Mouse (Mus musculus): Measurements from ENCODE around the gene Tmigd1. TPM values are rescaled to one million over a fixed set of nuclear protein-coding genes. Genes with fewer than 3 reads are reported as not detected.
"Not testable (repeated sequence)": the region's sequence is repeated elsewhere in the genome, so short reads cannot be mapped to it uniquely, and the experiment has no call there.

The Tmigd1 gene
- polyA plus RNA-seq, 1 experiment from 2014 or later, result not detected

DNA sequence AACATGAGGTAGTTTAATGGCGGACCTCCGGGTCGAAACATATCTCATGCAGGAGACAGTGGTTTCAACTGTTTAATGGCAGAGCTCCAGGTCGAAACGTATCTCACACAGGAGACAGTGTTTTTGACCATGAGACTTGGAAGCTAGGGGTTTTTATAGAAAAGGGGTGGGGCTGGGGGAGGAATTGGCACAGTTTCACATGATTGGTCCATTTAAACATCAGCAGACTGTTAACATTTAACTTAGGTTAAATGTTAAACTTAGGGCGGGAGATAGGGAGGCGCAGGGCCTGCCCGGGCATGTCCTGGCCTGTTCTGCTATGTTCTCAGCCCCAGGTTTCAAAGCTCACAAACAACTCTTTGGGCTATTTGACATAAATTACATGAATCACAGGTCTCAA, 26.6 kb downstream of the Tmigd1 start:
- not testable (repeated sequence) for H3K36me3 ChIP-seq (ENCODE audit: control insufficient read depth, insufficient read depth, low read length); ATAC-seq (ENCODE audit: insufficient number of reproducible peaks, insufficient read depth, low FRiP score, low read depth); H3K4me3 ChIP-seq (ENCODE audit: low read depth, low read length); H3K27ac ChIP-seq (ENCODE audit: low read length); H3K9me3 ChIP-seq (ENCODE audit: control insufficient read depth, low read depth, low read length); H3K4me2 ChIP-seq (replicated peaks; ENCODE audit: low read depth, low read length); H3K4me1 ChIP-seq (ENCODE audit: control insufficient read depth, insufficient read depth, low read length); H3K27me3 ChIP-seq (ENCODE audit: control insufficient read depth, insufficient read depth, low read length); H3K9ac ChIP-seq (replicated peaks; ENCODE audit: low read depth, low read length)
- 80% methylated on average over 8 of the region's 8 CpGs for WGBS

GRCm38 (mm10) chr11:76933209-76933608, 31.2 kb downstream of the Tmigd1 start:
- no peaks in the 10 kb centered on the region for H3K4me1 ChIP-seq (ENCODE audit: control insufficient read depth, insufficient read depth, low read length)
- no peaks in the 10 kb centered on the region for H3K27me3 ChIP-seq (ENCODE audit: control insufficient read depth, insufficient read depth, low read length)
- no peak overlapping the region for H3K4me2 ChIP-seq (replicated peaks; ENCODE audit: low read depth, low read length)
- 60% methylated on average over 3 of the region's 3 CpGs for WGBS
- H3K4me3 ChIP-seq (ENCODE audit: low read depth, low read length), result no peak overlapping the region
- H3K36me3 ChIP-seq (ENCODE audit: control insufficient read depth, insufficient read depth, low read length), result no peaks in the 10 kb centered on the region
- no peak overlapping the region for H3K9ac ChIP-seq (replicated peaks; ENCODE audit: low read depth, low read length)
- no peak overlapping the region for H3K27ac ChIP-seq (ENCODE audit: low read length)
- no peak for ATAC-seq (ENCODE audit: insufficient number of reproducible peaks, insufficient read depth, low FRiP score, low read depth)
- no peaks in the 10 kb centered on the region for H3K9me3 ChIP-seq (ENCODE audit: control insufficient read depth, low read depth, low read length)

DNA sequence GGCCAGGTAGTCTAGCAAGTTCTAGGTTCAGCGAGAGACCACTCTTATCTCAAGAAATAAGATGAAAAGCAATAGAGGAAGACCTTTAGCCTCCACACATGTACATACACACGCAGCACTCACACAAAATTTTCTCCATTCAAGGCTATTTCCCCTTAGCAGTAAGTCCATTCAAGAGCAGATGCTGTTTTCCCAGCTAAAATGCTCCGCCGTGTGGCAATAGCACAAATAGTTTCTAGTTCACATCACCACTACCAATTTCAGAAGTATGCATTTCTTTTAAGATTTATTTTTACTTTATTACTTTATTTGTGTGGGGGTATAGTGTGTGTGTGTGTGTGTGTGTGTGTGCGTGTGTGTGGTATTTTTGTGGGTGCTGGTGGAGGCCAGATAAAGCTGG, 34.6 kb downstream of the Tmigd1 start:
- whole genome bisulfite sequencing, result 78% methylated on average over 5 of the region's 5 CpGs
- no peaks in the 10 kb centered on the region for H3K9me3 ChIP-seq (ENCODE audit: control insufficient read depth, low read depth, low read length)
- H3K4me2 ChIP-seq (replicated peaks; ENCODE audit: low read depth, low read length), result no peak overlapping the region
- no peak for ATAC-seq (ENCODE audit: insufficient number of reproducible peaks, insufficient read depth, low FRiP score, low read depth)
- H3K27me3 ChIP-seq (ENCODE audit: control insufficient read depth, insufficient read depth, low read length), result no peaks in the 10 kb centered on the region
- no peak overlapping the region for H3K9ac ChIP-seq (replicated peaks; ENCODE audit: low read depth, low read length)
- no peak overlapping the region for H3K4me3 ChIP-seq (ENCODE audit: low read depth, low read length)
- H3K27ac ChIP-seq (ENCODE audit: low read length), result no peak overlapping the region
- H3K36me3 ChIP-seq (ENCODE audit: control insufficient read depth, insufficient read depth, low read length), result no peaks in the 10 kb centered on the region
- no peaks in the 10 kb centered on the region for H3K4me1 ChIP-seq (ENCODE audit: control insufficient read depth, insufficient read depth, low read length)

DNA sequence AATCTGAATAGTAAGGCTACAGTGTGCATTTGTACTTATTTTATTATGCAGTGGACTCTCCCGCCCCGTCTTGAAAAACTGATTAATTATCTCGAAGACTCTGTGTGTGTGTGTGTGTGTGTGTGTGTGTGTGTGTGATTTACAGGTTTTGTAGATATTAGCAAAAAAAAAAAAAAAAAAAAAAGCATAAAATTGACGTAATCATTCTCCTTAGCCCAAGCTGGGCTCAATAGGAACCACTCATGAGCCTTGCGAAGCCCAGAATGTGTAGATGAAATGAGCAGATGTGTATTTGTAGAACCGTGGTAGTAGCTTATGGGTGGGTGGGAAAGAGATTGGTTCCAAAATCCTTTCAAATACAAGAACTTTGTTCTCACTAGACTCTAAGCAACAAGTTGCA, 42.9 kb downstream of the Tmigd1 start:
- H3K36me3 ChIP-seq (ENCODE audit: control insufficient read depth, insufficient read depth, low read length), result peaks cover 11% of the 10 kb centered on the region
- peak overlapping the region; percentile 83; the same call in 1 of the 2 replicates for H3K27ac ChIP-seq (ENCODE audit: low read length)
- H3K4me2 ChIP-seq (replicated peaks; ENCODE audit: low read depth, low read length), result peak overlapping the region; percentile 91
- H3K4me3 ChIP-seq (ENCODE audit: low read depth, low read length), result peak overlapping the region; percentile 84
- H3K9me3 ChIP-seq (ENCODE audit: control insufficient read depth, low read depth, low read length), result no peaks in the 10 kb centered on the region
- no peaks in the 10 kb centered on the region for H3K27me3 ChIP-seq (ENCODE audit: control insufficient read depth, insufficient read depth, low read length)
- WGBS, result 61% methylated on average over 6 of the region's 6 CpGs
- peak overlapping the region; percentile 71 for H3K9ac ChIP-seq (replicated peaks; ENCODE audit: low read depth, low read length)
- peaks cover 8% of the 10 kb centered on the region; the same call in 1 of the 2 replicates for H3K4me1 ChIP-seq (ENCODE audit: control insufficient read depth, insufficient read depth, low read length)
- no peak for ATAC-seq (ENCODE audit: insufficient number of reproducible peaks, insufficient read depth, low FRiP score, low read depth)

DNA sequence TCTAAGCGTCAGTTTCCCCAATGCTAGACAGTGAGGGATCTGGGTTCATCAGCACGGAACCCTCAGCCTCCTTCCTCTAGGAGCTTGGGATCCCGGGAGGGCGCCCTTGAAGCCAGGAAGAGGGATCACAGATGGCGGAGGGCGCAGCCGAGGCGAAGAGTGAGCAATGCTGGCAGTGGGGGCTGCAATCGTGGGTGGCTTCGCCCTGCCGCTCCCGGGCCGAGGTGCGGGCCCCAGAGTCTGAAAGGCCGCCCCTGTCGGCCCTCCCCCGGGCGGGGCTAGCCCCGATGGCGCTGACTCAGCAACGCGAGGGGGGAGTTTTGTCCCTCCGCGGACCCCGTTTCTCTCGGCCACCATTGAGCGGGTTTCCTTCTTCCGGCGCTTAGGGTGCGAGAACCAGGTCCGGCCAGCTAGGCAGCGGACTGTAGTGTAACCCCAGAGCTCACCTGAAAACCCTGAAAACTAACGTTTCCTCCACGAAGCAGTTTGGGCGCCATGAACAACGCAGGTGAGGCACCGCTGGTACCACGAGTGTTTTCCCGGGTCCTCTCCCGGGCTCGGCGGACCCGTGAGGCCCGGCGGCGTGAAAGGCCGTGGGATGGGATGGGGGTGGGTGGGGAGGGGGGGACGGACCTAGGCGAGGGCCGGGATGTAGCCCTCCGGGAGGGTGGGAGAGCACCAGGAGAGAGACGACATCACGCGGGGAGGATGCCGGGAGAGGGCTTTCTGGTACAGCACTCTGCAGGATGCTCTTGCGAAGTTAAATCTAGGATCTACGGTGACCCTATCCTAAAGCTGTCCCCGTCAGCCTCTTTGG, 43.6 kb downstream of the Tmigd1 start:
- Histone ChIP-seq H3K9me3 (ENCODE audit: control insufficient read depth, low read depth, low read length) (no peaks in the 10 kb centered on the region), H3K9ac (replicated peaks; ENCODE audit: low read depth, low read length) (peak overlapping the region; percentile 71), H3K36me3 (ENCODE audit: control insufficient read depth, insufficient read depth, low read length) (peaks cover 13% of the 10 kb centered on the region), H3K4me2 (replicated peaks; ENCODE audit: low read depth, low read length) (peak overlapping the region; percentile 91), H3K27me3 (ENCODE audit: control insufficient read depth, insufficient read depth, low read length) (no peaks in the 10 kb centered on the region), H3K27ac (ENCODE audit: low read length) (peak overlapping the region; percentile 83), H3K4me3 (ENCODE audit: low read depth, low read length) (peak overlapping the region; percentile 84), H3K4me1 (ENCODE audit: control insufficient read depth, insufficient read depth, low read length) (peaks cover 8% of the 10 kb centered on the region; the same call in 1 of the 2 replicates)
- WGBS, result under 1% methylated on average over 57 of the region's 58 CpGs
- peak; percentile 97 for ATAC-seq (ENCODE audit: insufficient number of reproducible peaks, insufficient read depth, low FRiP score, low read depth)

- Histone ChIP-seq H3K4me1 (ENCODE audit: control insufficient read depth, insufficient read depth, low read length) (peaks cover 8% of the 10 kb centered on the region; the same call in 1 of the 2 replicates), H3K9me3 (ENCODE audit: control insufficient read depth, low read depth, low read length) (no peaks in the 10 kb centered on the region), H3K27ac (ENCODE audit: low read length) (no peak overlapping the region), H3K36me3 (ENCODE audit: control insufficient read depth, insufficient read depth, low read length) (peaks cover 18% of the 10 kb centered on the region), H3K4me3 (ENCODE audit: low read depth, low read length) (peak overlapping the region; percentile 84), H3K27me3 (ENCODE audit: control insufficient read depth, insufficient read depth, low read length) (no peaks in the 10 kb centered on the region), H3K4me2 (replicated peaks; ENCODE audit: low read depth, low read length) (peak overlapping the region; percentile 91), H3K9ac (replicated peaks; ENCODE audit: low read depth, low read length) (peak overlapping the region; percentile 71)
- 2% methylated on average over 8 of the region's 8 CpGs for WGBS
- ATAC-seq (ENCODE audit: insufficient number of reproducible peaks, insufficient read depth, low FRiP score, low read depth), result 0 out of 2 replicates have a peak, but pooled peaks have one; percentile 3
These were observed 44.2 kb downstream of the Tmigd1 start for GRCm38 (mm10) chr11:76946203-76946585.

DNA sequence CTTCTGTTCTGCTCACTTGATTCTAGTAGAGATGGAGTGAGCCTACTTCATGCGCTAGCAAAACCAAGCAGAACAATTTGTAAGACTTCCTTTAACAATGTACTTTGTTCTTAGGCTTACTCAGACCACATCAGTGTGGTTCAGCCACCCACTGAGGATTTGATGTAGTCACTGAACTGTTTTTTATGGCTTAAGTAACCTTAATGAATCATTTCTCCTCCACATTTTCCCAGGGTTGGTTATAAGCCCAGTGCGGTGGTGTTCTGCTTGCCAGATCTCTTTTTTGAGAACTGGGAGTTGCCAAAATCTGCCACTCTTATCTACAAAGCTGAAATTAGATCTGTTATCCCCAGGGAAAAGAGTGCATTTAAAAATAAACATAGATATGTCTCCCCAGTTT, 51.6 kb downstream of the Tmigd1 start:
- H3K36me3 ChIP-seq (ENCODE audit: control insufficient read depth, insufficient read depth, low read length), result peaks cover 56% of the 10 kb centered on the region

GRCm38 (mm10) chr11:76965703-76966102, 63.7 kb downstream of the Tmigd1 start:
- no peaks in the 10 kb centered on the region for H3K4me1 ChIP-seq (ENCODE audit: control insufficient read depth, insufficient read depth, low read length)
- no peak overlapping the region for H3K9ac ChIP-seq (replicated peaks; ENCODE audit: low read depth, low read length)
- ATAC-seq (ENCODE audit: insufficient number of reproducible peaks, insufficient read depth, low FRiP score, low read depth), result no peak
- no peak overlapping the region for H3K27ac ChIP-seq (ENCODE audit: low read length)
- 96% methylated on average over 3 of the region's 3 CpGs for WGBS
- H3K36me3 ChIP-seq (ENCODE audit: control insufficient read depth, insufficient read depth, low read length), result peaks cover 82% of the 10 kb centered on the region
- H3K27me3 ChIP-seq (ENCODE audit: control insufficient read depth, insufficient read depth, low read length), result no peaks in the 10 kb centered on the region
- no peak overlapping the region for H3K4me3 ChIP-seq (ENCODE audit: low read depth, low read length)
- H3K9me3 ChIP-seq (ENCODE audit: control insufficient read depth, low read depth, low read length), result no peaks in the 10 kb centered on the region
- H3K4me2 ChIP-seq (replicated peaks; ENCODE audit: low read depth, low read length), result no peak overlapping the region

More for the DNA sequence above, 51.6 kb downstream of the Tmigd1 start:
- no peak for ATAC-seq (ENCODE audit: insufficient number of reproducible peaks, insufficient read depth, low FRiP score, low read depth)
- H3K4me1 ChIP-seq (ENCODE audit: control insufficient read depth, insufficient read depth, low read length), result no peaks in the 10 kb centered on the region
- H3K4me3 ChIP-seq (ENCODE audit: low read depth, low read length), result no peak overlapping the region
- H3K27me3 ChIP-seq (ENCODE audit: control insufficient read depth, insufficient read depth, low read length), result no peaks in the 10 kb centered on the region
- H3K4me2 ChIP-seq (replicated peaks; ENCODE audit: low read depth, low read length), result no peak overlapping the region
- H3K27ac ChIP-seq (ENCODE audit: low read length), result no peak overlapping the region
- H3K9me3 ChIP-seq (ENCODE audit: control insufficient read depth, low read depth, low read length), result no peaks in the 10 kb centered on the region
- no peak overlapping the region for H3K9ac ChIP-seq (replicated peaks; ENCODE audit: low read depth, low read length)
- 88% methylated on average over 2 of the region's 2 CpGs for WGBS
